Mouse (Mus musculus): ENCODE results near the gene Olfr54.

- no peak for TF ChIP-seq CTCF (IDR thresholded peaks at IDR 0.05; ENCODE audit: borderline replicate concordance, control insufficient read depth, extremely low read depth, insufficient read depth, low read length, poor library complexity)
- no peak for TF ChIP-seq POLR2A (IDR thresholded peaks at IDR 0.05; ENCODE audit: control insufficient read depth, extremely low read depth, insufficient read depth, low read length, poor library complexity)
Measured at GRCm38 (mm10) chr11:51011821-51012220, 2.2 kb upstream of the Olfr54 start.
